Mouse (Mus musculus) MEL (cell line): ENCODE data around the gene Mov10. TPM values are rescaled to one million over a fixed set of nuclear protein-coding genes. Genes with fewer than 3 reads are reported as not detected.

ENCODE experiments used
- DNase-seq: peaks from one replicate; pipeline ENCODE4 v3.0.0; 2011; ENCODE audit warnings: low read depth, low spot score
- H3K27ac ChIP-seq: 2 replicates; pipeline ENCODE4 v1.5.1; 2012; ENCODE audit warnings: low read depth, mild to moderate bottlenecking, control low read depth, low read length, moderate library complexity; ENCODE audit not compliant: control insufficient read depth
- H3K27me3 ChIP-seq, 2 experiments: fragments of 150-350 bp in 1 of 2; sonication (generic) in 1 of 2; 2 replicates each; pipeline ENCODE4 v1.6.1; 2012; ENCODE audit warnings: low read length in 2 of 2, mild to moderate bottlenecking in 2 of 2, improper control_type of control experiment in 1 of 2, moderate library complexity in 1 of 2; ENCODE audit not compliant: insufficient read depth in 2 of 2, control insufficient read depth in 1 of 2
- H3K36me3 ChIP-seq, 2 experiments: 2 replicates each; pipeline ENCODE4 v1.6.1; 2012 to 2014; ENCODE audit warnings: low read length in 2 of 2, improper control_type of control experiment in 1 of 2, inconsistent platforms in 1 of 2, mild to moderate bottlenecking in 1 of 2; ENCODE audit not compliant: insufficient read depth in 2 of 2, control insufficient read depth in 1 of 2
- H3K4me1 ChIP-seq, 2 experiments: fragments of 150-350 bp in 1 of 2; sonication (generic) in 1 of 2; 2 replicates each; pipeline ENCODE4 v1.6.1; 2012; ENCODE audit warnings: low read length in 2 of 2, improper control_type of control experiment in 1 of 2, mild to moderate bottlenecking in 1 of 2; ENCODE audit not compliant: insufficient read depth in 2 of 2, control insufficient read depth in 1 of 2
- H3K4me3 ChIP-seq, 2 experiments: fragments of 150-350 bp in 1 of 2; sonication (generic) in 1 of 2; 2 replicates each; pipeline ENCODE4 v1.5.1; 2012; ENCODE audit warnings: low read depth in 2 of 2, low read length in 2 of 2, mild to moderate bottlenecking in 2 of 2, moderate library complexity in 2 of 2, control low read depth in 1 of 2, improper control_type of control experiment in 1 of 2; ENCODE audit not compliant: control insufficient read depth in 1 of 2, insufficient read depth in 1 of 2
- H3K79me2 ChIP-seq: 2 replicates; pipeline ENCODE4 v1.6.1; 2012; ENCODE audit warnings: mild to moderate bottlenecking, low read length, moderate library complexity; ENCODE audit not compliant: control insufficient read depth, poor library complexity, insufficient read depth
- H3K9ac ChIP-seq: 2 replicates; pipeline ENCODE4 v1.6.1; 2012; ENCODE audit warnings: low read depth, mild to moderate bottlenecking, control low read depth, low read length, moderate library complexity; ENCODE audit not compliant: control insufficient read depth, poor library complexity, severe bottlenecking
- H3K9me3 ChIP-seq: fragments of 150-350 bp; sonication (generic); replicated peaks from 2 replicates; pipeline ENCODE4 v1.6.1; 2012; ENCODE audit warnings: mild to moderate bottlenecking, low read length, improper control_type of control experiment, moderate library complexity; ENCODE audit not compliant: insufficient read depth
- BHLHE40 ChIP-seq: IDR thresholded peaks from 2 replicates; pipeline ENCODE4 v1.6.1; 2012; ENCODE audit warnings: low read depth, mild to moderate bottlenecking, inconsistent platforms, low read length, improper control_type of control experiment, borderline replicate concordance
- CTCF ChIP-seq, 3 experiments: IDR thresholded peaks in 2 of 3; conservative IDR thresholded peaks in 1 of 3; 2 replicates each; pipeline ENCODE4 v1.5.1; 2011 to 2012; ENCODE audit warnings: low read length in 3 of 3, low read depth in 2 of 3, mild to moderate bottlenecking in 2 of 3, improper control_type of control experiment in 1 of 3, inconsistent platforms in 1 of 3, mixed read lengths in 1 of 3, moderate library complexity in 1 of 3; ENCODE audit not compliant: control insufficient read depth in 1 of 3, insufficient read depth in 1 of 3, poor library complexity in 1 of 3, severe bottlenecking in 1 of 3
- E2F4 ChIP-seq: IDR thresholded peaks from 2 replicates; pipeline ENCODE4 v1.6.1; 2011; ENCODE audit warnings: low read depth, low read length, improper control_type of control experiment, borderline replicate concordance
- EP300 ChIP-seq, 2 experiments: IDR thresholded peaks; 2 replicates each; pipeline ENCODE4 v1.6.1; 2011; ENCODE audit warnings: improper control_type of control experiment in 2 of 2, low read length in 2 of 2, low read depth in 1 of 2, mild to moderate bottlenecking in 1 of 2
- HCFC1 ChIP-seq: IDR thresholded peaks from 2 replicates; pipeline ENCODE4 v1.6.1; 2012; ENCODE audit warnings: low read depth, mild to moderate bottlenecking, inconsistent platforms, low read length, improper control_type of control experiment, moderate library complexity
- JUND ChIP-seq: IDR thresholded peaks from 2 replicates; pipeline ENCODE4 v1.6.1; 2011; ENCODE audit warnings: low read depth, mild to moderate bottlenecking, improper control_type of control experiment, low read length
- KAT2A ChIP-seq: conservative IDR thresholded peaks from 2 replicates; pipeline ENCODE4 v1.6.1; 2012; ENCODE audit warnings: low read depth, low read length, improper control_type of control experiment, inconsistent platforms
- MAFK ChIP-seq: IDR thresholded peaks from 2 replicates; pipeline ENCODE4 v1.6.1; 2011; ENCODE audit warnings: low read depth, mild to moderate bottlenecking, low read length, improper control_type of control experiment, borderline replicate concordance
- POLR2A ChIP-seq, 2 experiments: IDR thresholded peaks; 2 replicates each; pipeline ENCODE4 v1.6.1; 2011 to 2012; ENCODE audit warnings: low read length in 2 of 2, mild to moderate bottlenecking in 2 of 2, control low read depth in 1 of 2, improper control_type of control experiment in 1 of 2, low read depth in 1 of 2, moderate library complexity in 1 of 2; ENCODE audit not compliant: control insufficient read depth in 1 of 2, insufficient read depth in 1 of 2, poor library complexity in 1 of 2
- POLR2AphosphoS2 ChIP-seq: IDR thresholded peaks from 2 replicates; pipeline ENCODE4 v1.6.1; 2011; ENCODE audit warnings: low read length, improper control_type of control experiment
- RAD21 ChIP-seq: IDR thresholded peaks from 2 replicates; pipeline ENCODE4 v1.6.1; 2011; ENCODE audit warnings: mild to moderate bottlenecking, low read depth, low read length, improper control_type of control experiment
- TAL1 ChIP-seq: IDR thresholded peaks from 2 replicates; pipeline ENCODE4 v1.6.1; 2012; ENCODE audit warnings: mild to moderate bottlenecking, inconsistent platforms, low read length, moderate library complexity, mixed read lengths
- TCF12 ChIP-seq: IDR thresholded peaks from 2 replicates; pipeline ENCODE4 v1.6.1; 2014; ENCODE audit warnings: low read depth, mild to moderate bottlenecking, inconsistent platforms, low read length, improper control_type of control experiment, moderate library complexity
- UBTF ChIP-seq: IDR thresholded peaks from 2 replicates; pipeline ENCODE4 v1.6.1; 2012; ENCODE audit warnings: low read depth, mild to moderate bottlenecking, inconsistent platforms, low read length, improper control_type of control experiment, moderate library complexity, borderline replicate concordance; ENCODE audit not compliant: insufficient read depth
- USF1 ChIP-seq: IDR thresholded peaks from 2 replicates; pipeline ENCODE4 v1.6.1; 2014; ENCODE audit warnings: low read depth, mild to moderate bottlenecking, inconsistent platforms, low read length, improper control_type of control experiment, moderate library complexity
- USF2 ChIP-seq, 2 experiments: IDR thresholded peaks; 2 replicates each; pipeline ENCODE4 v1.6.1; 2011 to 2012; ENCODE audit warnings: improper control_type of control experiment in 2 of 2, low read length in 2 of 2, borderline replicate concordance in 1 of 2, inconsistent platforms in 1 of 2, low read depth in 1 of 2, mild to moderate bottlenecking in 1 of 2; ENCODE audit not compliant: insufficient read depth in 1 of 2
- polyA plus RNA-seq, 2 experiments: library from polyadenylated mRNA; stranded (reverse) in 1 of 2; unstranded in 1 of 2; fragments of >175 nt in 1 of 2; fragments of >200 nt in 1 of 2; gene quantifications; 2 replicates each; pipeline versions ENCODE4 v1.2.1 to v1.2.4; 2012; ENCODE audit warnings: low replicate concordance in 2 of 2, low read depth in 1 of 2; ENCODE audit not compliant: insufficient read length in 2 of 2, insufficient read depth in 1 of 2, missing spikeins in 1 of 2
- total RNA-seq: library from RNA; depleted of rRNA; stranded (reverse); fragments of 300-350 nt; gene quantifications from 2 replicates; pipeline ENCODE4 v1.2.3, GENCODE M21; 2012

Gene Mov10
- total and polyA plus RNA-seq, 3 experiments, result 7.1 to 32.5 TPM; not detected in 1

DNA sequence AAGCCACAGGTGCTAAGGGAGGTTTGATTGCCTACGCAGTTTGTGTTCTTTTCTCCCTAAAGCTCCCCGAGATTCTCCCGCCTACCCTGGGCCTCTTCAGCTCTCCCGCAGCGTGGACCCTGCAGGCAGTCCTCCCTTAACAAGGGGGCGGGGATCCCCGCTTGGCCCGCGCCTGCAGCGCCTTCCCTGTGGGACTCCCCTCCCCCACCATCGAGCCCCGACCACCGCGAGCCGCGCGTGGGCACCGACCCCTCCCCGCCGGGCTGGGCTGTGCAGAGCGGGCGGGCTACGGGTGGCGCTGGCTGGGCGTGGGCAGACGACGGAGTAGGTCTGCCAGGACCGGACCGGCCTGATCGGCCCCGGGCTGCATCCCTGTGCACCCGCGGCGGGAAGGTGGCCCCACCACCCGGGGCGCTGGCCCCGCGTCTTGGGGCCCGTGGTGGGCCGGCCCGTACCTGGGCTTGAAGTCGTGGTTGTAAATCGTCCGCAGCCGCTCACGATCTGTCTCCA lies 827 bp downstream of the Mov10 start:
- TF ChIP-seq MAFK, result no peak
- no peak for TF ChIP-seq KAT2A

DNA sequence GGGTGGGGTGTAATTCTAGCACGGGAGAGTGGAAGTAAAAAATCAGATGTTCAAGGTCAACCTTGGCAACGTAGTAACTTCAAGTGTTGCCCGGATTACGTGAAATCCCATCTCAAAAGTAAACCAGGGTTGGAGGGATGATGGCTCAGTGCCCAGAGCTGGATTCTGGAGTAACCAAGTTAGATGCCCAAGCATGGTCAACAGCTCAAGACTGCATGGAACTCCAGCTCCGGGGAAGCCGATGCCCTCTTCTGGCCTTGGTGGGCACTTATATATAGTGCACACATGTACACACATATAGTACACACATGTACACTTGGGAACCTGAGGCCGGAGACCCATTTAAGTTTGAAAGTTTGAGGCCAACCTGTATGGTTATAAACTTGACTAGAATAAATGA lies 2.2 kb downstream of the Mov10 start:
- Histone ChIP-seq H3K27me3 (no peaks in the 10 kb centered on the region), H3K4me3 (no peak overlapping the region), H3K27ac (no peak overlapping the region), H3K9me3 (no peaks in the 10 kb centered on the region), H3K4me1 (peaks cover 0 to 8% of the 10 kb centered on the region in 2 experiments; a peak in 3 of 4 replicates), H3K9ac (no peak overlapping the region), H3K36me3 (peaks cover 0 to 12% of the 10 kb centered on the region in 2 experiments; a peak in 2 of 4 replicates), H3K79me2 (peaks cover 4% of the 10 kb centered on the region; the same call in 1 of the 2 replicates)
- TF ChIP-seq TCF12 (no peak), CTCF (IDR thresholded peaks at IDR 0.05 in 2 of 3, conservative IDR thresholded peaks at IDR 0.05 in 1 of 3; ENCODE audit: control insufficient read depth in 1 of 3, insufficient read depth in 1 of 3, low read depth in 2 of 3, low read length in 3 of 3, poor library complexity in 1 of 3, severe bottlenecking in 1 of 3) (peak in 2 of 3 experiments; percentile 6 to 26; a peak in 2 of 6 replicates), TAL1 (no peak)
- no peak for DNase-seq

More for the DNA sequence above, 827 bp downstream of the Mov10 start:
- Histone ChIP-seq H3K4me1 (peaks cover 0 to 8% of the 10 kb centered on the region in 2 experiments; a peak in 3 of 4 replicates), H3K9me3 (no peaks in the 10 kb centered on the region), H3K36me3 (peaks cover 0 to 12% of the 10 kb centered on the region in 2 experiments; a peak in 2 of 4 replicates), H3K27me3 (no peaks in the 10 kb centered on the region), H3K79me2 (peaks cover 4% of the 10 kb centered on the region; the same call in 1 of the 2 replicates), H3K4me3 (peak overlapping the region; percentile 82 to 95), H3K9ac (peak overlapping the region; percentile 79), H3K27ac (peak overlapping the region; percentile 80)
- DNase-seq, result peak; percentile 46

GRCm38 (mm10) chr3:104815346-104815745 lies 3.0 kb downstream of the Mov10 start:
- peaks cover 0 to 8% of the 10 kb centered on the region in 2 experiments; a peak in 3 of 4 replicates for H3K4me1 ChIP-seq
- TF ChIP-seq MAFK (no peak), E2F4 (no peak), USF2 (IDR thresholded peaks at IDR 0.05; ENCODE audit: borderline replicate concordance in 1 of 2, insufficient read depth in 1 of 2, low read depth in 1 of 2, low read length in 2 of 2) (no peak), CTCF (IDR thresholded peaks at IDR 0.05 in 2 of 3, conservative IDR thresholded peaks at IDR 0.05 in 1 of 3; ENCODE audit: control insufficient read depth in 1 of 3, insufficient read depth in 1 of 3, low read depth in 2 of 3, low read length in 3 of 3, poor library complexity in 1 of 3, severe bottlenecking in 1 of 3) (no peak), BHLHE40 (no peak), UBTF (no peak), HCFC1 (no peak), JUND (no peak), EP300 (IDR thresholded peaks at IDR 0.05; ENCODE audit: low read depth in 1 of 2, low read length in 2 of 2) (no peak), USF1 (no peak), RAD21 (no peak), POLR2AphosphoS2 (no peak), POLR2A (IDR thresholded peaks at IDR 0.05; ENCODE audit: control insufficient read depth in 1 of 2, insufficient read depth in 1 of 2, low read depth in 1 of 2, low read length in 2 of 2, poor library complexity in 1 of 2) (no peak)
- no peak overlapping the region for H3K27ac ChIP-seq
- no peak overlapping the region for H3K9ac ChIP-seq
- H3K4me3 ChIP-seq, result no peak overlapping the region
- H3K27me3 ChIP-seq, result no peaks in the 10 kb centered on the region
- peaks cover 4% of the 10 kb centered on the region; the same call in 1 of the 2 replicates for H3K79me2 ChIP-seq
- peak; percentile 35 for DNase-seq
- peaks cover 0 to 12% of the 10 kb centered on the region in 2 experiments; a peak in 2 of 4 replicates for H3K36me3 ChIP-seq
- H3K9me3 ChIP-seq, result no peaks in the 10 kb centered on the region
